In genomic region chr14:73111091-73111490, GRCm38 (mm10) we compare ENCODE assay signal across 16 mouse cellular contexts. TPM values are rescaled to one million over a fixed set of nuclear protein-coding genes. Genes with fewer than 3 reads are reported as not detected.
DNase-seq lines count a peak whose midpoint lies in the region; ATAC-seq and TF ChIP-seq lines count a peak whose summit lies in the region.
"Had no signal": no experiment of that assay in that cellular context is flagged by ENCODE, and none has a peak within 500 bp of the region (broad histone marks: within the 10 kb centered on the region; RNA-seq: fewer than 3 reads in every experiment).

No protein-coding gene starts in this region.

- 77% methylated on average over 1 of the region's 1 CpGs for whole genome bisulfite sequencing in liver, embryonic 11.5 days
- 55% methylated on average over 1 of the region's 1 CpGs for WGBS in liver, embryonic 12.5 days (ENCODE audit: insufficient replicate concordance)
- WGBS in intestine, postnatal 0 days: 45% methylated on average over 1 of the region's 1 CpGs
- 70% methylated on average over 1 of the region's 1 CpGs for WGBS in stomach, postnatal 0 days
- 64% methylated on average over 1 of the region's 1 CpGs for WGBS in hindbrain, embryonic 14.5 days

- TF ChIP-seq EP300 in stomach, postnatal 0 days (optimal IDR thresholded peaks at IDR 0.05): no peak

- ATAC-seq in liver, embryonic 11.5 days (replicated peaks; ENCODE audit: low FRiP score): no peak
- ATAC-seq in liver, embryonic 12.5 days: no peak
- ATAC-seq in intestine, postnatal 0 days: no peak; the same call in 1 of the 2 replicates
- no peak for ATAC-seq in stomach, postnatal 0 days (ENCODE audit: low FRiP score, low TSS enrichment)
- ATAC-seq in hindbrain, embryonic 14.5 days (ENCODE audit: low FRiP score): no peak
- ATAC-seq: forebrain, embryonic 16.5 days; hindbrain, embryonic 16.5 days had no signal

- no peaks in the 10 kb centered on the region for H3K9me3 ChIP-seq in liver, embryonic 11.5 days (ENCODE audit: control insufficient read depth, low read length)
- no peaks in the 10 kb centered on the region for H3K9me3 ChIP-seq in liver, embryonic 12.5 days (replicated peaks)
- H3K9me3 ChIP-seq in intestine, postnatal 0 days (ENCODE audit: control insufficient read depth): no peaks in the 10 kb centered on the region
- no peaks in the 10 kb centered on the region for H3K9me3 ChIP-seq in stomach, postnatal 0 days (ENCODE audit: control insufficient read depth, low read length)
- H3K9me3 ChIP-seq in hindbrain, embryonic 14.5 days (ENCODE audit: control insufficient read depth, low read length): no peaks in the 10 kb centered on the region
- H3K9me3 ChIP-seq: embryonic facial prominence, embryonic 12.5 days had no signal

- H3K4me1 ChIP-seq in liver, embryonic 11.5 days (replicated peaks; ENCODE audit: control insufficient read depth, insufficient read depth, low read length): peaks cover 4% of the 10 kb centered on the region; the same call in 1 of the 2 replicates
- peaks cover 14% of the 10 kb centered on the region for H3K4me1 ChIP-seq in liver, embryonic 12.5 days
- peaks cover 14% of the 10 kb centered on the region; the same call in 1 of the 2 replicates for H3K4me1 ChIP-seq in intestine, postnatal 0 days (replicated peaks; ENCODE audit: control insufficient read depth, insufficient read depth, low read length)
- H3K4me1 ChIP-seq in stomach, postnatal 0 days (replicated peaks; ENCODE audit: control insufficient read depth, insufficient read depth): no peaks in the 10 kb centered on the region
- no peaks in the 10 kb centered on the region for H3K4me1 ChIP-seq in hindbrain, embryonic 14.5 days (replicated peaks; ENCODE audit: control insufficient read depth, insufficient read depth, low read length)

- H3K27ac ChIP-seq in liver, embryonic 11.5 days (ENCODE audit: low read depth, low read length): no peak overlapping the region
- no peak overlapping the region for H3K27ac ChIP-seq in liver, embryonic 12.5 days
- peak overlapping the region; percentile 63 for H3K27ac ChIP-seq in intestine, postnatal 0 days (ENCODE audit: low read depth, low read length)
- peak overlapping the region; percentile 61 for H3K27ac ChIP-seq in stomach, postnatal 0 days (replicated peaks)
- no peak overlapping the region for H3K27ac ChIP-seq in hindbrain, embryonic 14.5 days
- H3K27ac ChIP-seq: embryonic facial prominence, embryonic 12.5 days had no signal

- no peaks in the 10 kb centered on the region for H3K27me3 ChIP-seq in liver, embryonic 11.5 days (replicated peaks; ENCODE audit: control insufficient read depth, insufficient read depth, low read length)
- no peaks in the 10 kb centered on the region for H3K27me3 ChIP-seq in liver, embryonic 12.5 days (replicated peaks)
- H3K27me3 ChIP-seq in intestine, postnatal 0 days (replicated peaks; ENCODE audit: control insufficient read depth, insufficient read depth, low read length): no peaks in the 10 kb centered on the region
- H3K27me3 ChIP-seq in stomach, postnatal 0 days (ENCODE audit: control insufficient read depth, insufficient read depth, low read length): no peaks in the 10 kb centered on the region
- H3K27me3 ChIP-seq in hindbrain, embryonic 14.5 days (ENCODE audit: control insufficient read depth, insufficient read depth, low read length): no peaks in the 10 kb centered on the region
- H3K27me3 ChIP-seq: embryonic facial prominence, embryonic 12.5 days; heart, embryonic 12.5 days had no signal

- no peak overlapping the region for H3K9ac ChIP-seq in liver, embryonic 11.5 days (ENCODE audit: low read depth, low read length)
- H3K9ac ChIP-seq in liver, embryonic 12.5 days: no peak overlapping the region
- no peak overlapping the region for H3K9ac ChIP-seq in intestine, postnatal 0 days (ENCODE audit: low read depth, low read length)
- no peak overlapping the region for H3K9ac ChIP-seq in stomach, postnatal 0 days (ENCODE audit: low read length)
- no peak overlapping the region for H3K9ac ChIP-seq in hindbrain, embryonic 14.5 days
- H3K9ac ChIP-seq: embryonic facial prominence, embryonic 12.5 days; heart, embryonic 12.5 days had no signal

- no peak for TF ChIP-seq CTCF in intestine, postnatal 0 days (IDR thresholded peaks at IDR 0.05; ENCODE audit: low read depth)
- no peak for TF ChIP-seq CTCF in stomach, postnatal 0 days (IDR thresholded peaks at IDR 0.05; ENCODE audit: low read depth)

- H3K4me3 ChIP-seq in liver, embryonic 11.5 days (ENCODE audit: low read depth, low read length): no peak overlapping the region
- no peak overlapping the region for H3K4me3 ChIP-seq in liver, embryonic 12.5 days
- no peak overlapping the region for H3K4me3 ChIP-seq in intestine, postnatal 0 days (ENCODE audit: low read depth, low read length)
- H3K4me3 ChIP-seq in stomach, postnatal 0 days (ENCODE audit: low read depth, low read length): no peak overlapping the region
- no peak overlapping the region for H3K4me3 ChIP-seq in hindbrain, embryonic 14.5 days (replicated peaks; ENCODE audit: low read length)
- H3K4me3 ChIP-seq: embryonic facial prominence, embryonic 12.5 days; heart, embryonic 12.5 days had no signal

- peak; percentile 11 for DNase-seq in liver, embryonic 11.5 days (ENCODE audit: low spot score)
- DNase-seq in thymus, postnatal 25 days: peak; percentile 45
- no peak for DNase-seq in thymus, postnatal 4 days
- no peak for DNase-seq in stomach, postnatal 0 days (ENCODE audit: low spot score)
- DNase-seq in urinary bladder, postnatal 25 days (ENCODE audit: low spot score): no peak
- DNase-seq in hindbrain, embryonic 14.5 days (ENCODE audit: low spot score): no peak
- DNase-seq: adrenal gland, postnatal 36 days; cerebellum, adult 2 months; cerebellum, postnatal 10 days; gastrocnemius, postnatal 14 days had no signal

- H3K36me3 ChIP-seq in liver, embryonic 11.5 days (ENCODE audit: control insufficient read depth, insufficient read depth, low read length): no peaks in the 10 kb centered on the region
- H3K36me3 ChIP-seq in liver, embryonic 12.5 days: no peaks in the 10 kb centered on the region
- H3K36me3 ChIP-seq in intestine, postnatal 0 days (ENCODE audit: control insufficient read depth, insufficient read depth): no peaks in the 10 kb centered on the region
- no peaks in the 10 kb centered on the region for H3K36me3 ChIP-seq in stomach, postnatal 0 days (ENCODE audit: control insufficient read depth, insufficient read depth, low read length)
- no peaks in the 10 kb centered on the region for H3K36me3 ChIP-seq in hindbrain, embryonic 14.5 days (replicated peaks; ENCODE audit: control insufficient read depth, insufficient read depth)
- H3K36me3 ChIP-seq: embryonic facial prominence, embryonic 12.5 days; heart, embryonic 12.5 days had no signal

- no peak overlapping the region for H3K4me2 ChIP-seq in liver, embryonic 11.5 days
- H3K4me2 ChIP-seq in liver, embryonic 12.5 days: no peak overlapping the region
- no peak overlapping the region for H3K4me2 ChIP-seq in intestine, postnatal 0 days (replicated peaks; ENCODE audit: low read depth)
- H3K4me2 ChIP-seq in stomach, postnatal 0 days (replicated peaks; ENCODE audit: low read depth): no peak overlapping the region
- H3K4me2 ChIP-seq in hindbrain, embryonic 14.5 days (replicated peaks): no peak overlapping the region
- H3K4me2 ChIP-seq: embryonic facial prominence, embryonic 12.5 days; heart, embryonic 12.5 days had no signal

RNA-seq across cellular contexts. Expression of gene Rcbtb2, which starts 11.7 kb away (rescaled TPM):
- polyA plus RNA-seq in liver, embryonic 11.5 days (2014; fragmentation: Nextera tagmentation; extraction: Ambion mirVana): 56.3 and 56.9 TPM in 2 replicates
- 27.9 and 28.9 TPM in 2 replicates for polyA plus RNA-seq in liver, embryonic 12.5 days (2016; fragmentation: Nextera tagmentation; extraction: Ambion mirVana)
- 31.8 and 32.2 TPM in 2 replicates for polyA plus RNA-seq in intestine, postnatal 0 days (2015; fragmentation: Nextera tagmentation; extraction: Ambion mirVana)
- polyA plus RNA-seq in stomach, postnatal 0 days (2015; fragmentation: Nextera tagmentation; extraction: Ambion mirVana): 42.7 and 44.0 TPM in 2 replicates
- 64.0 and 77.0 TPM in 2 replicates for polyA plus RNA-seq in hindbrain, embryonic 14.5 days (2014; fragmentation: Nextera tagmentation; extraction: Ambion mirVana)

Comparison
In these comparisons a context has a peak if more than half of its experiments do, and no peak if none do; other contexts are left out.
1. DNase-seq: peak in liver, embryonic 11.5 days (single experiment) and thymus, postnatal 25 days (single experiment); none in thymus, postnatal 4 days (single experiment), stomach, postnatal 0 days (single experiment), urinary bladder, postnatal 25 days (single experiment) and hindbrain, embryonic 14.5 days (single experiment).
2. H3K27ac ChIP-seq: peak in intestine, postnatal 0 days (single experiment) and stomach, postnatal 0 days (single experiment); none in liver, embryonic 11.5 days (single experiment), liver, embryonic 12.5 days (single experiment) and hindbrain, embryonic 14.5 days (single experiment).